Mouse (Mus musculus): ENCODE data around the gene Fgf3.

- TF ChIP-seq CTCF (IDR thresholded peaks at IDR 0.05; ENCODE audit: control insufficient read depth, insufficient read depth, low read length): no peak
- no peak for TF ChIP-seq POLR2A (IDR thresholded peaks at IDR 0.05; ENCODE audit: borderline replicate concordance, control insufficient read depth, low read depth, low read length)
Observed at GRCm38 (mm10) chr7:144847067-144847466, 9.2 kb downstream of the Fgf3 start, which contains the start of gene Fgf4.

Measured in bone marrow, adult 2 months (tissue).